Mouse (Mus musculus) cerebellum, adult 2 months (tissue): ENCODE data around the gene Tecr. TPM values are rescaled to one million over a fixed set of nuclear protein-coding genes. Genes with fewer than 3 reads are reported as not detected.

Experiments
- DNase-seq, 2 experiments: peaks; one replicate each; pipeline ENCODE4 v3.0.0; 2021
- H3K27ac ChIP-seq: fragments of 200-500 bp; 2 replicates; pipeline ENCODE4 v1.5.1; 2012; ENCODE audit warnings: low read length, control low read depth, inconsistent platforms; ENCODE audit not compliant: insufficient read depth
- H3K27me3 ChIP-seq: fragments of 200-500 bp; 2 replicates; pipeline ENCODE4 v1.6.1; 2012; ENCODE audit warnings: inconsistent platforms, mild to moderate bottlenecking, low read length, moderate library complexity; ENCODE audit not compliant: control insufficient read depth, insufficient read depth
- H3K4me1 ChIP-seq: fragments of 200-500 bp; 2 replicates; pipeline ENCODE4 v1.6.1; 2011; ENCODE audit warnings: low read length; ENCODE audit not compliant: control insufficient read depth, insufficient read depth
- H3K4me3 ChIP-seq: fragments of 200-500 bp; replicated peaks from 2 replicates; pipeline ENCODE3; 2011; ENCODE audit warnings: mild to moderate bottlenecking, low read depth, low read length, control low read depth; ENCODE audit not compliant: insufficient read depth
- CTCF ChIP-seq: fragments of 200-500 bp; IDR thresholded peaks from 2 replicates; pipeline ENCODE4 v1.5.1; 2011; ENCODE audit warnings: low read depth, mild to moderate bottlenecking, control low read depth, low read length, moderate library complexity, borderline replicate concordance; ENCODE audit not compliant: insufficient read depth
- POLR2A ChIP-seq: fragments of 200-500 bp; IDR thresholded peaks from 2 replicates; pipeline ENCODE4 v1.6.1; 2011; ENCODE audit warnings: low read length, control low read depth, borderline replicate concordance; ENCODE audit not compliant: insufficient read depth
- WGBS: fragments of 180-500 bp; shearing (Covaris S2); methylation state at CpG from one replicate; pipeline ENCODE4 v1.1.7; 2018; 5-methylcytosine and 5-hydroxymethylcytosine counted together
- polyA plus RNA-seq: library from polyadenylated mRNA; depleted of rRNA; stranded (reverse); fragments of >200 nt; gene quantifications from 2 replicates; pipeline ENCODE4 v1.2.3, GENCODE M21; 2012

Gene Tecr
- polyA plus RNA-seq, 1 experiment: 1,238 TPM

GRCm38 (mm10) chr8:83587644-83588043 is 20.1 kb downstream of the Tecr start:
- peaks cover 35% of the 10 kb centered on the region for H3K4me1 ChIP-seq
- TF ChIP-seq POLR2A: no peak
- TF ChIP-seq CTCF: no peak
- 69% methylated on average over 6 of the region's 6 CpGs for WGBS
- no peaks in the 10 kb centered on the region for H3K27me3 ChIP-seq
- peak in 1 of 2 experiments; percentile 10 for DNase-seq
- no peak overlapping the region for H3K27ac ChIP-seq
- H3K4me3 ChIP-seq: no peak overlapping the region

GRCm38 (mm10) chr8:83585333-83585732 is 22.4 kb downstream of the Tecr start:
- no peak overlapping the region for H3K27ac ChIP-seq
- DNase-seq: peak; percentile 64 to 79
- peaks cover 48% of the 10 kb centered on the region for H3K4me1 ChIP-seq
- H3K27me3 ChIP-seq: no peaks in the 10 kb centered on the region
- no peak overlapping the region for H3K4me3 ChIP-seq
- TF ChIP-seq POLR2A: no peak
- TF ChIP-seq CTCF: no peak
- WGBS: 22% methylated on average over 3 of the region's 3 CpGs

GRCm38 (mm10) chr8:83584771-83585170 is 23.0 kb downstream of the Tecr start:
- TF ChIP-seq POLR2A: no peak
- TF ChIP-seq CTCF: no peak
- 11% methylated on average over 1 of the region's 1 CpGs for WGBS
- Histone ChIP-seq H3K27ac (no peak overlapping the region), H3K27me3 (no peaks in the 10 kb centered on the region), H3K4me1 (peaks cover 47% of the 10 kb centered on the region), H3K4me3 (no peak overlapping the region)
- DNase-seq: peak; percentile 63 to 72

GRCm38 (mm10) chr8:83583236-83583635 is 24.5 kb downstream of the Tecr start:
- no peak for TF ChIP-seq POLR2A
- no peak for TF ChIP-seq CTCF
- 62% methylated on average over 15 of the region's 15 CpGs for WGBS
- peaks cover 51% of the 10 kb centered on the region for H3K4me1 ChIP-seq
- DNase-seq: no peak
- no peak overlapping the region for H3K4me3 ChIP-seq
- H3K27me3 ChIP-seq: no peaks in the 10 kb centered on the region
- no peak overlapping the region for H3K27ac ChIP-seq

GRCm38 (mm10) chr8:83582226-83582625 is 25.5 kb downstream of the Tecr start:
- peak; percentile 48 to 53 for DNase-seq
- peaks cover 51% of the 10 kb centered on the region for H3K4me1 ChIP-seq
- 12% methylated on average over 8 of the region's 8 CpGs for WGBS
- H3K4me3 ChIP-seq: no peak overlapping the region
- TF ChIP-seq CTCF (no peak), POLR2A (no peak)
- H3K27me3 ChIP-seq: no peaks in the 10 kb centered on the region
- no peak overlapping the region for H3K27ac ChIP-seq

GRCm38 (mm10) chr8:83580826-83581225 is 26.9 kb downstream of the Tecr start:
- no peak overlapping the region for H3K4me3 ChIP-seq
- 15% methylated on average over 8 of the region's 8 CpGs for WGBS
- peaks cover 61% of the 10 kb centered on the region for H3K4me1 ChIP-seq
- peak; percentile 17 to 25 for DNase-seq
- no peak for TF ChIP-seq CTCF
- H3K27me3 ChIP-seq: no peaks in the 10 kb centered on the region
- H3K27ac ChIP-seq: no peak overlapping the region

GRCm38 (mm10) chr8:83579676-83580075 is 28.1 kb downstream of the Tecr start:
- Histone ChIP-seq H3K4me1 (peaks cover 72% of the 10 kb centered on the region), H3K27me3 (no peaks in the 10 kb centered on the region), H3K4me3 (no peak overlapping the region), H3K27ac (no peak overlapping the region)
- TF ChIP-seq POLR2A (no peak), CTCF (no peak)
- WGBS: 73% methylated on average over 8 of the region's 8 CpGs
- no peak for DNase-seq

GRCm38 (mm10) chr8:83578131-83579055 is 29.4 kb downstream of the Tecr start:
- no peak overlapping the region for H3K27ac ChIP-seq
- 38% methylated on average over 17 of the region's 17 CpGs for WGBS
- H3K4me1 ChIP-seq: peaks cover 83% of the 10 kb centered on the region
- peak; percentile 6 to 29 for DNase-seq
- no peak for TF ChIP-seq CTCF
- no peak for TF ChIP-seq POLR2A
- H3K27me3 ChIP-seq: no peaks in the 10 kb centered on the region
- no peak overlapping the region for H3K4me3 ChIP-seq
